Mouse (Mus musculus) olfactory bulb, adult 2 months (tissue): ENCODE data around the gene Medag. TPM values are rescaled to one million over a fixed set of nuclear protein-coding genes. Genes with fewer than 3 reads are reported as not detected.

Experiments
- H3K27ac ChIP-seq: fragments of 200-500 bp; 2 replicates; pipeline ENCODE4 v1.5.1; 2012; ENCODE audit warnings: low read depth, low read length; ENCODE audit not compliant: insufficient read depth
- H3K4me1 ChIP-seq: fragments of 200-500 bp; 2 replicates; pipeline ENCODE4 v1.6.1; 2012; ENCODE audit warnings: low read length; ENCODE audit not compliant: control insufficient read depth, insufficient read depth
- H3K4me3 ChIP-seq: fragments of 200-500 bp; 2 replicates; pipeline ENCODE4 v1.5.1; 2012; ENCODE audit warnings: mild to moderate bottlenecking, low read depth, low read length, moderate library complexity; ENCODE audit not compliant: insufficient read depth
- CTCF ChIP-seq: fragments of 200-500 bp; IDR thresholded peaks from 2 replicates; pipeline ENCODE4 v1.5.1; 2012; ENCODE audit warnings: low read depth, mild to moderate bottlenecking, low read length, moderate library complexity; ENCODE audit not compliant: insufficient read depth
- POLR2A ChIP-seq: fragments of 200-500 bp; IDR thresholded peaks from 2 replicates; pipeline ENCODE4 v1.6.1; 2012; ENCODE audit warnings: mild to moderate bottlenecking, low read depth, low read length, moderate library complexity; ENCODE audit not compliant: insufficient read depth
- WGBS: fragments of 180-500 bp; shearing (Covaris S2); methylation state at CpG from one replicate; pipeline ENCODE4 v1.1.7; 2018; 5-methylcytosine and 5-hydroxymethylcytosine counted together
- polyA plus RNA-seq: library from polyadenylated mRNA; stranded (reverse); fragments of >200 nt; gene quantifications from 2 replicates; pipeline ENCODE4 v1.2.4, GENCODE M21; 2012; ENCODE audit warnings: low replicate concordance; ENCODE audit not compliant: missing spikeins, insufficient read depth, insufficient read length

Medag gene
- polyA plus RNA-seq, 1 experiment, result not detected

GRCm38 (mm10) chr5:149380388-149380916 lies 31.1 kb upstream of the Medag start:
- no peak for TF ChIP-seq CTCF
- peaks cover 19% of the 10 kb centered on the region for H3K4me1 ChIP-seq
- 52% methylated on average over 8 of the region's 8 CpGs for WGBS
- no peak overlapping the region for H3K27ac ChIP-seq
- H3K4me3 ChIP-seq, result no peak overlapping the region

GRCm38 (mm10) chr5:149381948-149382347 lies 29.6 kb upstream of the Medag start:
- TF ChIP-seq POLR2A (no peak), CTCF (no peak)
- 63% methylated on average over 4 of the region's 4 CpGs for WGBS
- Histone ChIP-seq H3K4me1 (peaks cover 16% of the 10 kb centered on the region), H3K4me3 (no peak overlapping the region), H3K27ac (no peak overlapping the region)

GRCm38 (mm10) chr5:149382601-149383000 lies 28.9 kb upstream of the Medag start:
- Histone ChIP-seq H3K4me1 (peaks cover 16% of the 10 kb centered on the region), H3K4me3 (no peak overlapping the region), H3K27ac (no peak overlapping the region)
- TF ChIP-seq POLR2A (no peak), CTCF (no peak)
- WGBS, result 82% methylated on average over 5 of the region's 5 CpGs

GRCm38 (mm10) chr5:149385228-149385961 lies 26.2 kb upstream of the Medag start:
- Histone ChIP-seq H3K4me3 (no peak overlapping the region), H3K27ac (no peak overlapping the region), H3K4me1 (peaks cover 9% of the 10 kb centered on the region)
- WGBS, result 86% methylated on average over 7 of the region's 7 CpGs
- no peak for TF ChIP-seq CTCF
- no peak for TF ChIP-seq POLR2A

- WGBS, result 86% methylated on average over 5 of the region's 5 CpGs
- TF ChIP-seq POLR2A (no peak), CTCF (no peak)
- peaks cover 5% of the 10 kb centered on the region for H3K4me1 ChIP-seq
- no peak overlapping the region for H3K4me3 ChIP-seq
- no peak overlapping the region for H3K27ac ChIP-seq
Measured at GRCm38 (mm10) chr5:149386294-149386850, 25.2 kb upstream of the Medag start.

GRCm38 (mm10) chr5:149388947-149389346 lies 22.6 kb upstream of the Medag start:
- WGBS, result 70% methylated on average over 5 of the region's 5 CpGs
- no peak overlapping the region for H3K4me3 ChIP-seq
- H3K27ac ChIP-seq, result no peak overlapping the region
- TF ChIP-seq POLR2A (no peak), CTCF (no peak)
- peaks cover 2% of the 10 kb centered on the region; the same call in 1 of the 2 replicates for H3K4me1 ChIP-seq

GRCm38 (mm10) chr5:149389548-149390211 lies 21.9 kb upstream of the Medag start:
- WGBS, result 62% methylated on average over 11 of the region's 11 CpGs
- H3K4me3 ChIP-seq, result no peak overlapping the region
- no peak overlapping the region for H3K27ac ChIP-seq
- peaks cover 2% of the 10 kb centered on the region; the same call in 1 of the 2 replicates for H3K4me1 ChIP-seq
- TF ChIP-seq CTCF (no peak), POLR2A (no peak)

- 81% methylated on average over 18 of the region's 18 CpGs for WGBS
- TF ChIP-seq CTCF (no peak), POLR2A (no peak)
- peaks cover 2% of the 10 kb centered on the region; the same call in 1 of the 2 replicates for H3K4me1 ChIP-seq
- no peak overlapping the region for H3K27ac ChIP-seq
- H3K4me3 ChIP-seq, result no peak overlapping the region
Measured at GRCm38 (mm10) chr5:149391574-149392375, 19.8 kb upstream of the Medag start.
